Mouse (Mus musculus): Measurements from ENCODE around the gene Bcar3.

GRCm38 (mm10) chr3:122460848-122461511 is 167.0 kb downstream of the Bcar3 start:
- TF ChIP-seq POLR2A (IDR thresholded peaks at IDR 0.05; ENCODE audit: low read depth, low read length) (no peak), MAFK (IDR thresholded peaks at IDR 0.05; ENCODE audit: insufficient replicate concordance, low read length) (no peak), NELFE (IDR thresholded peaks at IDR 0.05; ENCODE audit: low read depth, low read length) (no peak), CHD2 (IDR thresholded peaks at IDR 0.05; ENCODE audit: low read length) (no peak), GABPA (IDR thresholded peaks at IDR 0.05; ENCODE audit: insufficient replicate concordance, low read depth, low read length) (no peak), HCFC1 (IDR thresholded peaks at IDR 0.05; ENCODE audit: low read depth, low read length) (no peak), CTCF (conservative IDR thresholded peaks at IDR 0.05 in 1 of 2, IDR thresholded peaks at IDR 0.05 in 1 of 2; ENCODE audit: low read depth in 2 of 2, low read length in 2 of 2) (no peak), MEF2A (IDR thresholded peaks at IDR 0.05; ENCODE audit: borderline replicate concordance, low read depth, low read length) (no peak), ZKSCAN1 (IDR thresholded peaks at IDR 0.05; ENCODE audit: borderline replicate concordance, low read depth, low read length) (no peak)
